Mouse (Mus musculus): ENCODE data around the gene Slc39a5. TPM values are rescaled to one million over a fixed set of nuclear protein-coding genes. Genes with fewer than 3 reads are reported as not detected.

Slc39a5 gene
- 30.5 and 32.8 TPM in 2 replicates for polyA plus RNA-seq (2015; fragmentation: Nextera tagmentation; extraction: Ambion mirVana)

- H3K27ac ChIP-seq, result no peak within 1 kb of the TSS
- 57% methylated on average over 2 of the region's 2 CpGs for WGBS (ENCODE audit: insufficient replicate concordance)
- no peak for ATAC-seq (ENCODE audit: low read depth)
These were observed at the start of gene Slc39a5 for GRCm38 (mm10) chr10:128401056-128401455. Gene Slc39a5 (minus strand): TSS chr10:128401229.

GRCm38 (mm10) chr10:128445407-128445806, 44.4 kb upstream of the Slc39a5 start:
- ATAC-seq (ENCODE audit: low read depth) (no peak), DNase-seq (no peak)
- no peak overlapping the region for H3K4me3 ChIP-seq (replicated peaks)
- no peak overlapping the region for H3K27ac ChIP-seq
- no peak overlapping the region for H3K9ac ChIP-seq
- H3K4me2 ChIP-seq, result no peak overlapping the region
- WGBS (ENCODE audit: insufficient replicate concordance), result 14% methylated on average over 4 of the region's 4 CpGs
- peaks cover 5% of the 10 kb centered on the region; the same call in 1 of the 2 replicates for H3K4me1 ChIP-seq (replicated peaks)
- no peaks in the 10 kb centered on the region for H3K27me3 ChIP-seq
- H3K36me3 ChIP-seq, result peaks cover 8% of the 10 kb centered on the region
- no peaks in the 10 kb centered on the region for H3K9me3 ChIP-seq (replicated peaks)

More at GRCm38 (mm10) chr10:128401056-128401455, at the start of gene Slc39a5:
- H3K9me3 ChIP-seq (replicated peaks), result no peaks in the 10 kb centered on the region
- H3K36me3 ChIP-seq, result peaks cover 21% of the 10 kb centered on the region
- 0 out of 2 replicates have a peak within 1 kb of the TSS, but pooled peaks have one; percentile 22 for H3K9ac ChIP-seq
- DNase-seq, result no peak
- peaks cover 14% of the 10 kb centered on the region for H3K4me1 ChIP-seq (replicated peaks)
- H3K4me3 ChIP-seq (replicated peaks), result peak within 1 kb of the TSS; percentile 31
- H3K27me3 ChIP-seq, result no peaks in the 10 kb centered on the region
- H3K4me2 ChIP-seq, result peak within 1 kb of the TSS; percentile 53

GRCm38 (mm10) chr10:128444354-128444753, 43.3 kb upstream of the Slc39a5 start:
- H3K4me1 ChIP-seq (replicated peaks), result peaks cover 5% of the 10 kb centered on the region; the same call in 1 of the 2 replicates
- H3K27ac ChIP-seq, result no peak overlapping the region
- H3K27me3 ChIP-seq, result no peaks in the 10 kb centered on the region
- H3K4me3 ChIP-seq (replicated peaks), result no peak overlapping the region
- H3K9ac ChIP-seq, result no peak overlapping the region
- no peak for DNase-seq
- H3K9me3 ChIP-seq (replicated peaks), result no peaks in the 10 kb centered on the region
- peaks cover 14% of the 10 kb centered on the region for H3K36me3 ChIP-seq
- 67% methylated on average over 6 of the region's 6 CpGs for WGBS (ENCODE audit: insufficient replicate concordance)
- no peak overlapping the region for H3K4me2 ChIP-seq
- no peak for ATAC-seq (ENCODE audit: low read depth)

GRCm38 (mm10) chr10:128442718-128443117, 41.7 kb upstream of the Slc39a5 start:
- H3K4me2 ChIP-seq, result no peak overlapping the region
- H3K4me3 ChIP-seq (replicated peaks), result no peak overlapping the region
- peaks cover 8% of the 10 kb centered on the region; the same call in 1 of the 2 replicates for H3K4me1 ChIP-seq (replicated peaks)
- no peaks in the 10 kb centered on the region for H3K27me3 ChIP-seq
- H3K9me3 ChIP-seq (replicated peaks), result no peaks in the 10 kb centered on the region
- WGBS (ENCODE audit: insufficient replicate concordance), result 52% methylated on average over 1 of the region's 1 CpGs
- ATAC-seq (ENCODE audit: low read depth) (no peak), DNase-seq (no peak)
- H3K36me3 ChIP-seq, result peaks cover 28% of the 10 kb centered on the region
- H3K27ac ChIP-seq, result no peak overlapping the region
- no peak overlapping the region for H3K9ac ChIP-seq

GRCm38 (mm10) chr10:128441324-128442119, 40.5 kb upstream of the Slc39a5 start:
- Histone ChIP-seq H3K9ac (no peak overlapping the region), H3K4me3 (replicated peaks) (no peak overlapping the region), H3K4me1 (replicated peaks) (peaks cover 8% of the 10 kb centered on the region; the same call in 1 of the 2 replicates), H3K27me3 (no peaks in the 10 kb centered on the region), H3K27ac (no peak overlapping the region), H3K9me3 (replicated peaks) (no peaks in the 10 kb centered on the region), H3K4me2 (no peak overlapping the region), H3K36me3 (peaks cover 39% of the 10 kb centered on the region)
- 77% methylated on average over 10 of the region's 10 CpGs for WGBS (ENCODE audit: insufficient replicate concordance)
- DNase-seq (no peak), ATAC-seq (ENCODE audit: low read depth) (no peak)

GRCm38 (mm10) chr10:128440407-128440806, 39.4 kb upstream of the Slc39a5 start:
- ATAC-seq (ENCODE audit: low read depth), result no peak
- peaks cover 50% of the 10 kb centered on the region for H3K36me3 ChIP-seq
- no peak overlapping the region for H3K4me2 ChIP-seq
- H3K4me1 ChIP-seq (replicated peaks), result peaks cover 8% of the 10 kb centered on the region; the same call in 1 of the 2 replicates
- no peak overlapping the region for H3K4me3 ChIP-seq (replicated peaks)
- 61% methylated on average over 10 of the region's 10 CpGs for whole genome bisulfite sequencing (ENCODE audit: insufficient replicate concordance)
- H3K9me3 ChIP-seq (replicated peaks), result no peaks in the 10 kb centered on the region
- H3K9ac ChIP-seq, result no peak overlapping the region
- no peak for DNase-seq
- H3K27me3 ChIP-seq, result no peaks in the 10 kb centered on the region
- H3K27ac ChIP-seq, result no peak overlapping the region

- Histone ChIP-seq H3K4me3 (replicated peaks) (no peak overlapping the region), H3K9me3 (replicated peaks) (no peaks in the 10 kb centered on the region), H3K36me3 (peaks cover 60% of the 10 kb centered on the region), H3K27me3 (no peaks in the 10 kb centered on the region), H3K9ac (no peak overlapping the region), H3K4me1 (replicated peaks) (0 out of 2 replicates have a peak, but pooled peaks cover 3% of the 10 kb centered on the region), H3K4me2 (no peak overlapping the region), H3K27ac (no peak overlapping the region)
- WGBS (ENCODE audit: insufficient replicate concordance), result 69% methylated on average over 10 of the region's 10 CpGs
- ATAC-seq (ENCODE audit: low read depth), result no peak
- no peak for DNase-seq
These were observed 37.7 kb upstream of the Slc39a5 start for GRCm38 (mm10) chr10:128438675-128439279.

- Histone ChIP-seq H3K9ac (no peak overlapping the region), H3K9me3 (replicated peaks) (no peaks in the 10 kb centered on the region), H3K4me3 (replicated peaks) (no peak overlapping the region), H3K4me1 (replicated peaks) (0 out of 2 replicates have a peak, but pooled peaks cover 3% of the 10 kb centered on the region), H3K27me3 (no peaks in the 10 kb centered on the region), H3K4me2 (no peak overlapping the region), H3K27ac (no peak overlapping the region), H3K36me3 (peaks cover 61% of the 10 kb centered on the region)
- DNase-seq (no peak), ATAC-seq (ENCODE audit: low read depth) (no peak)
- WGBS (ENCODE audit: insufficient replicate concordance), result 84% methylated on average over 8 of the region's 8 CpGs
These were observed 35.3 kb upstream of the Slc39a5 start for GRCm38 (mm10) chr10:128436376-128436775.

GRCm38 (mm10) chr10:128435873-128436272, 34.8 kb upstream of the Slc39a5 start:
- H3K4me2 ChIP-seq, result no peak overlapping the region
- DNase-seq (no peak), ATAC-seq (ENCODE audit: low read depth) (no peak)
- H3K36me3 ChIP-seq, result peaks cover 63% of the 10 kb centered on the region
- H3K27ac ChIP-seq, result no peak overlapping the region
- no peaks in the 10 kb centered on the region for H3K9me3 ChIP-seq (replicated peaks)
- no peak overlapping the region for H3K9ac ChIP-seq
- no peaks in the 10 kb centered on the region for H3K27me3 ChIP-seq
- H3K4me3 ChIP-seq (replicated peaks), result no peak overlapping the region
- H3K4me1 ChIP-seq (replicated peaks), result 0 out of 2 replicates have a peak, but pooled peaks cover 3% of the 10 kb centered on the region
- 76% methylated on average over 5 of the region's 5 CpGs for WGBS (ENCODE audit: insufficient replicate concordance)

GRCm38 (mm10) chr10:128435186-128435823, 34.3 kb upstream of the Slc39a5 start:
- Histone ChIP-seq H3K27ac (no peak overlapping the region), H3K36me3 (peaks cover 59% of the 10 kb centered on the region), H3K4me1 (replicated peaks) (0 out of 2 replicates have a peak, but pooled peaks cover 3% of the 10 kb centered on the region), H3K4me3 (replicated peaks) (no peak overlapping the region), H3K27me3 (no peaks in the 10 kb centered on the region), H3K9me3 (replicated peaks) (no peaks in the 10 kb centered on the region), H3K9ac (no peak overlapping the region), H3K4me2 (no peak overlapping the region)
- WGBS (ENCODE audit: insufficient replicate concordance), result 91% methylated on average over 17 of the region's 17 CpGs
- DNase-seq, result no peak
- no peak for ATAC-seq (ENCODE audit: low read depth)

GRCm38 (mm10) chr10:128434681-128435080, 33.7 kb upstream of the Slc39a5 start:
- H3K9ac ChIP-seq, result no peak overlapping the region
- H3K27ac ChIP-seq, result no peak overlapping the region
- no peaks in the 10 kb centered on the region for H3K9me3 ChIP-seq (replicated peaks)
- H3K4me3 ChIP-seq (replicated peaks), result no peak overlapping the region
- no peak for ATAC-seq (ENCODE audit: low read depth)
- DNase-seq, result no peak
- H3K4me2 ChIP-seq, result no peak overlapping the region
- 0 out of 2 replicates have a peak, but pooled peaks cover 3% of the 10 kb centered on the region for H3K4me1 ChIP-seq (replicated peaks)
- H3K36me3 ChIP-seq, result peaks cover 61% of the 10 kb centered on the region
- no peaks in the 10 kb centered on the region for H3K27me3 ChIP-seq
- 77% methylated on average over 10 of the region's 10 CpGs for WGBS (ENCODE audit: insufficient replicate concordance)
